Comparison of ENCODE assay signal across 28 mouse cellular contexts in genomic region chr7:114837268-114837667, GRCm38 (mm10).
DNase-seq lines count a peak whose midpoint lies in the region; ATAC-seq and TF ChIP-seq lines count a peak whose summit lies in the region.
"Had no signal": no experiment of that assay in that cellular context is flagged by ENCODE, and none has a peak within 500 bp of the region (broad histone marks: within the 10 kb centered on the region; RNA-seq: fewer than 3 reads in every experiment).

No protein-coding gene starts in this region.

- no peak for ATAC-seq in lung, embryonic 14.5 days (ENCODE audit: insufficient read depth)
- ATAC-seq: forebrain, embryonic 16.5 days; hindbrain, postnatal 0 days; intestine, embryonic 15.5 days; midbrain, embryonic 13.5 days had no signal

- H3K36me3 ChIP-seq in lung, embryonic 14.5 days (ENCODE audit: insufficient read depth): no peaks in the 10 kb centered on the region
- H3K36me3 ChIP-seq: embryonic facial prominence, embryonic 13.5 days; heart, embryonic 10.5 days; heart, embryonic 15.5 days; intestine, embryonic 15.5 days; lung, embryonic 15.5 days; midbrain, embryonic 13.5 days had no signal

- peak; percentile 9 for DNase-seq in lung, embryonic 14.5 days
- no peak for DNase-seq in lung, adult 18-20 months
- DNase-seq in 3T3-L1 (ENCODE audit: low read depth, low spot score) (peak; percentile 75), NIH3T3 (ENCODE audit: low read depth) (peak; percentile 11)
- peak; percentile 10 for DNase-seq in layer of hippocampus, adult 9-10 months (ENCODE audit: low spot score)
- no peak for DNase-seq in c-Kit-positive CD71-positive TER-119-positive erythroid progenitor cells, embryonic 14.5 days (ENCODE audit: low spot score)
- no peak for DNase-seq in ovary, postnatal 10 days (ENCODE audit: low spot score)
- DNase-seq: adrenal gland, postnatal 10 days; cerebellum, adult 11-12 months; cerebellum, postnatal 10 days; gastrocnemius, postnatal 14 days; kidney, adult 2 months; liver; lung, postnatal 4 days; spleen, adult 18-20 months; thymus, adult 18-20 months; thymus, postnatal 25 days had no signal

- no peaks in the 10 kb centered on the region for H3K27me3 ChIP-seq in lung, embryonic 14.5 days (ENCODE audit: insufficient read depth, low read length)
- H3K27me3 ChIP-seq: CH12.LX; embryonic facial prominence, embryonic 13.5 days; heart, embryonic 15.5 days; intestine, embryonic 15.5 days; lung, embryonic 15.5 days; midbrain, embryonic 13.5 days had no signal

- H3K4me1 ChIP-seq in lung, embryonic 14.5 days (ENCODE audit: insufficient read depth): no peaks in the 10 kb centered on the region
- H3K4me1 ChIP-seq: embryonic facial prominence, embryonic 13.5 days; intestine, embryonic 15.5 days; lung, embryonic 15.5 days had no signal

- no peak overlapping the region for H3K27ac ChIP-seq in lung, embryonic 14.5 days (ENCODE audit: low read depth)
- H3K27ac ChIP-seq: embryonic facial prominence, embryonic 13.5 days; heart, embryonic 10.5 days; heart, embryonic 15.5 days; hindbrain, postnatal 0 days; intestine, embryonic 15.5 days; liver, embryonic 14.5 days; lung, embryonic 15.5 days; midbrain, embryonic 13.5 days had no signal

- H3K4me2 ChIP-seq in lung, embryonic 14.5 days: no peak overlapping the region
- H3K4me2 ChIP-seq: embryonic facial prominence, embryonic 13.5 days; heart, embryonic 15.5 days; intestine, embryonic 15.5 days; lung, embryonic 15.5 days; midbrain, embryonic 13.5 days had no signal

- TF ChIP-seq CTCF in lung, embryonic 14.5 days (IDR thresholded peaks at IDR 0.05; ENCODE audit: low read depth): no peak

- WGBS in lung, embryonic 14.5 days: 53% methylated on average over 3 of the region's 3 CpGs

- no peak overlapping the region for H3K9ac ChIP-seq in lung, embryonic 14.5 days
- H3K9ac ChIP-seq: embryonic facial prominence, embryonic 13.5 days; heart, embryonic 15.5 days; intestine, embryonic 15.5 days; liver, embryonic 14.5 days; lung, embryonic 15.5 days; midbrain, embryonic 13.5 days had no signal

- H3K9me3 ChIP-seq in lung, embryonic 14.5 days (ENCODE audit: low read depth, low read length): no peaks in the 10 kb centered on the region
- H3K9me3 ChIP-seq: embryonic facial prominence, embryonic 13.5 days; heart, embryonic 10.5 days; heart, embryonic 15.5 days; intestine, embryonic 15.5 days; lung, embryonic 15.5 days; midbrain, embryonic 13.5 days had no signal

- H3K4me3 ChIP-seq in lung, embryonic 14.5 days (ENCODE audit: low read depth, low read length): no peak overlapping the region
- H3K4me3 ChIP-seq: embryonic facial prominence, embryonic 13.5 days; erythroblast, embryonic 14.5 days; heart, embryonic 10.5 days; heart, embryonic 15.5 days; intestine, embryonic 15.5 days; lung, embryonic 15.5 days; midbrain, embryonic 13.5 days had no signal

Comparison
In these comparisons a context has a peak if more than half of its experiments do, and no peak if none do; other contexts are left out.
1. DNase-seq: peak in lung, embryonic 14.5 days (single experiment), 3T3-L1 (single experiment), NIH3T3 (single experiment) and layer of hippocampus, adult 9-10 months (single experiment); none in lung, adult 18-20 months (0 of 2), c-Kit-positive CD71-positive TER-119-positive erythroid progenitor cells, embryonic 14.5 days (single experiment) and ovary, postnatal 10 days (single experiment).